In genomic region chr14:54602613-54603012, GRCm38 (mm10) we compare ENCODE assay signal across 8 mouse cellular contexts. TPM values are rescaled to one million over a fixed set of nuclear protein-coding genes. Genes with fewer than 3 reads are reported as not detected.
DNase-seq lines count a peak whose midpoint lies in the region; ATAC-seq and TF ChIP-seq lines count a peak whose summit lies in the region.

No protein-coding gene starts in this region.

- H3K4me1 ChIP-seq in lung, embryonic 15.5 days, result peaks cover 20% of the 10 kb centered on the region
- H3K4me1 ChIP-seq in cortical plate, adult 2 months (ENCODE audit: control insufficient read depth, insufficient read depth, low read length), result no peaks in the 10 kb centered on the region
- H3K4me1 ChIP-seq in heart, postnatal 0 days (ENCODE audit: control insufficient read depth, insufficient read depth), result no peaks in the 10 kb centered on the region
- H3K4me1 ChIP-seq in liver, embryonic 16.5 days (ENCODE audit: control insufficient read depth, low read depth, low read length), result peaks cover 30% of the 10 kb centered on the region

- H3K27me3 ChIP-seq in lung, embryonic 15.5 days, result no peaks in the 10 kb centered on the region
- H3K27me3 ChIP-seq in heart, postnatal 0 days (ENCODE audit: control insufficient read depth, insufficient read depth, low read length), result no peaks in the 10 kb centered on the region
- no peaks in the 10 kb centered on the region for H3K27me3 ChIP-seq in liver, embryonic 16.5 days (ENCODE audit: control insufficient read depth, insufficient read depth, low read depth, low read length)

- no peak for TF ChIP-seq CTCF in cortical plate, adult 2 months (IDR thresholded peaks at IDR 0.05; ENCODE audit: extremely low read depth, insufficient read depth, low read length)
- TF ChIP-seq CTCF in heart, postnatal 0 days (IDR thresholded peaks at IDR 0.05; ENCODE audit: low read depth), result no peak

- no peaks in the 10 kb centered on the region for H3K36me3 ChIP-seq in lung, embryonic 15.5 days
- no peaks in the 10 kb centered on the region for H3K36me3 ChIP-seq in heart, postnatal 0 days (replicated peaks; ENCODE audit: control insufficient read depth, insufficient read depth, low read length)
- no peaks in the 10 kb centered on the region for H3K36me3 ChIP-seq in liver, embryonic 16.5 days (ENCODE audit: control insufficient read depth, insufficient read depth)

- TF ChIP-seq EP300 in heart, postnatal 0 days (IDR thresholded peaks at IDR 0.05; ENCODE audit: low read depth), result no peak

- H3K9ac ChIP-seq in lung, embryonic 15.5 days, result peak overlapping the region; percentile 77
- H3K9ac ChIP-seq in heart, postnatal 0 days (replicated peaks; ENCODE audit: low read depth, low read length), result peak overlapping the region; percentile 60; the same call in 1 of the 2 replicates
- peak overlapping the region; percentile 86 for H3K9ac ChIP-seq in liver, embryonic 16.5 days (ENCODE audit: low read depth, low read length)

- peak overlapping the region; percentile 65 for H3K4me3 ChIP-seq in lung, embryonic 15.5 days
- peak overlapping the region; percentile 41; the same call in 1 of the 2 replicates for H3K4me3 ChIP-seq in cortical plate, adult 2 months (ENCODE audit: insufficient read depth, low read length)
- H3K4me3 ChIP-seq in heart, postnatal 0 days (ENCODE audit: low read depth, low read length), result peak overlapping the region; percentile 56
- peak overlapping the region; percentile 82 for H3K4me3 ChIP-seq in liver, embryonic 16.5 days (ENCODE audit: low read depth, low read length)

- TF ChIP-seq POLR2A in cortical plate, adult 2 months (IDR thresholded peaks at IDR 0.05; ENCODE audit: extremely low read depth, insufficient read depth, low read length), result no peak

- peak overlapping the region; percentile 93 for H3K27ac ChIP-seq in lung, embryonic 15.5 days
- H3K27ac ChIP-seq in cortical plate, adult 2 months (ENCODE audit: insufficient read depth, low read length), result no peak overlapping the region
- H3K27ac ChIP-seq in heart, postnatal 0 days (ENCODE audit: low read depth), result peak overlapping the region; percentile 90
- peak overlapping the region; percentile 95 for H3K27ac ChIP-seq in liver, embryonic 16.5 days (ENCODE audit: low read length)

- no peaks in the 10 kb centered on the region for H3K9me3 ChIP-seq in lung, embryonic 15.5 days
- H3K9me3 ChIP-seq in heart, postnatal 0 days (replicated peaks; ENCODE audit: control insufficient read depth, low read length), result no peaks in the 10 kb centered on the region
- H3K9me3 ChIP-seq in liver, embryonic 16.5 days (replicated peaks; ENCODE audit: control insufficient read depth, low read length), result no peaks in the 10 kb centered on the region

- DNase-seq in lung, postnatal 36 days, result no peak
- DNase-seq in heart, postnatal 0 days (ENCODE audit: low spot score), result no peak
- DNase-seq in ovary, postnatal 14 days (ENCODE audit: low spot score), result no peak
- no peak for DNase-seq in right cerebral cortex, postnatal 14 days

- WGBS in lung, embryonic 15.5 days, result 36% methylated on average over 4 of the region's 4 CpGs
- 38% methylated on average over 4 of the region's 4 CpGs for WGBS in heart, postnatal 0 days
- WGBS in liver, embryonic 16.5 days (ENCODE audit: insufficient replicate concordance), result 40% methylated on average over 4 of the region's 4 CpGs

- peak overlapping the region; percentile 53 for H3K4me2 ChIP-seq in lung, embryonic 15.5 days
- H3K4me2 ChIP-seq in heart, postnatal 0 days (ENCODE audit: low read depth, low read length), result peak overlapping the region; percentile 52
- H3K4me2 ChIP-seq in liver, embryonic 16.5 days (ENCODE audit: low read depth, low read length), result peak overlapping the region; percentile 68

- ATAC-seq in lung, embryonic 15.5 days (ENCODE audit: borderline replicate concordance, extremely low read depth, low FRiP score, low TSS enrichment), result no peak
- 0 out of 2 replicates have a peak, but pooled peaks have one; percentile 5 for ATAC-seq in heart, postnatal 0 days (ENCODE audit: insufficient read depth, low read depth)
- no peak for ATAC-seq in liver, embryonic 16.5 days (ENCODE audit: low read depth)
- ATAC-seq in granulocyte monocyte progenitor cell, adult 5-6 weeks (replicated peaks; ENCODE audit: poor library complexity, severe bottlenecking), result no peak

RNA-seq across cellular contexts. Expression of gene 4931414P19Rik, which starts 3.2 kb away (rescaled TPM):
- 8.6 and 8.8 TPM in 2 replicates for polyA plus RNA-seq in lung, embryonic 15.5 days (2015; fragmentation: Nextera tagmentation; extraction: Ambion mirVana)
- 5.2 and 5.8 TPM in 2 replicates for polyA plus RNA-seq in cortical plate, adult 2 months (2012; rRNA removed)
- total RNA-seq in heart, postnatal 0 days (2014; rRNA removed; ENCODE audit: low replicate concordance), result 5.3 and 12.4 TPM in 2 replicates
- 3.3 and 4.0 TPM in 2 replicates for polyA plus RNA-seq in heart, postnatal 0 days (2015; fragmentation: Nextera tagmentation; extraction: Ambion mirVana)
- 2.3 and 2.5 TPM in 2 replicates for polyA plus RNA-seq in liver, embryonic 16.5 days (2015; fragmentation: Nextera tagmentation; extraction: Ambion mirVana)
- 5.8 and 9.9 TPM in 2 replicates for total RNA-seq in granulocyte monocyte progenitor cell, adult 5-6 weeks (2014; fragmentation: Nextera tagmentation)
- total RNA-seq in granulocyte monocyte progenitor cell, adult 5-6 weeks (2017), result 3.6 and 4.3 TPM in 2 replicates

RNA-seq across cellular contexts. Expression of gene Psmb5, which starts 15.2 kb away (rescaled TPM):
- 378 and 407 TPM in 2 replicates for polyA plus RNA-seq in lung, embryonic 15.5 days (2015; fragmentation: Nextera tagmentation; extraction: Ambion mirVana)
- 181 and 197 TPM in 2 replicates for polyA plus RNA-seq in cortical plate, adult 2 months (2012; rRNA removed)
- 207 TPM in 2 replicates for total RNA-seq in heart, postnatal 0 days (2014; rRNA removed; ENCODE audit: low replicate concordance)
- polyA plus RNA-seq in heart, postnatal 0 days (2015; fragmentation: Nextera tagmentation; extraction: Ambion mirVana), result 342 and 350 TPM in 2 replicates
- 173 and 183 TPM in 2 replicates for polyA plus RNA-seq in liver, embryonic 16.5 days (2015; fragmentation: Nextera tagmentation; extraction: Ambion mirVana)
- total RNA-seq in granulocyte monocyte progenitor cell, adult 5-6 weeks (2014; fragmentation: Nextera tagmentation), result 237 and 287 TPM in 2 replicates
- 63.3 and 69.9 TPM in 2 replicates for total RNA-seq in granulocyte monocyte progenitor cell, adult 5-6 weeks (2017)

RNA-seq across cellular contexts. Expression of gene Psmb11, which starts 18.6 kb away (rescaled TPM):
- polyA plus RNA-seq in lung, embryonic 15.5 days (2015; fragmentation: Nextera tagmentation; extraction: Ambion mirVana), result 0.94 and 4.7 TPM in 2 replicates
- 0.17 and 0.23 TPM in 2 replicates for polyA plus RNA-seq in cortical plate, adult 2 months (2012; rRNA removed)
- total RNA-seq in heart, postnatal 0 days (2014; rRNA removed; ENCODE audit: low replicate concordance), result not detected in 2 replicates
- not detected in 2 replicates for polyA plus RNA-seq in heart, postnatal 0 days (2015; fragmentation: Nextera tagmentation; extraction: Ambion mirVana)
- not detected in 2 replicates for polyA plus RNA-seq in liver, embryonic 16.5 days (2015; fragmentation: Nextera tagmentation; extraction: Ambion mirVana)
- total RNA-seq in granulocyte monocyte progenitor cell, adult 5-6 weeks (2014; fragmentation: Nextera tagmentation), result 0.09 TPM in 1 of 2 replicates, not detected in the other
- total RNA-seq in granulocyte monocyte progenitor cell, adult 5-6 weeks (2017), result not detected in 2 replicates

RNA-seq across cellular contexts. Expression of gene Ajuba, which starts 25.3 kb away (rescaled TPM):
- 49.0 and 52.8 TPM in 2 replicates for polyA plus RNA-seq in lung, embryonic 15.5 days (2015; fragmentation: Nextera tagmentation; extraction: Ambion mirVana)
- polyA plus RNA-seq in cortical plate, adult 2 months (2012; rRNA removed), result 2.3 and 3.0 TPM in 2 replicates
- 24.8 and 32.5 TPM in 2 replicates for total RNA-seq in heart, postnatal 0 days (2014; rRNA removed; ENCODE audit: low replicate concordance)
- polyA plus RNA-seq in heart, postnatal 0 days (2015; fragmentation: Nextera tagmentation; extraction: Ambion mirVana), result 9.9 and 11.3 TPM in 2 replicates
- polyA plus RNA-seq in liver, embryonic 16.5 days (2015; fragmentation: Nextera tagmentation; extraction: Ambion mirVana), result 5.0 and 6.1 TPM in 2 replicates
- 0.77 and 1.0 TPM in 2 replicates for total RNA-seq in granulocyte monocyte progenitor cell, adult 5-6 weeks (2014; fragmentation: Nextera tagmentation)
- total RNA-seq in granulocyte monocyte progenitor cell, adult 5-6 weeks (2017), result 1.2 and 2.1 TPM in 2 replicates

RNA-seq across cellular contexts. Expression of gene Gm17606, which starts 38.1 kb away (rescaled TPM):
- polyA plus RNA-seq in lung, embryonic 15.5 days (2015; fragmentation: Nextera tagmentation; extraction: Ambion mirVana), result not detected in 2 replicates
- polyA plus RNA-seq in cortical plate, adult 2 months (2012; rRNA removed), result not detected in 2 replicates
- not detected in 2 replicates for total RNA-seq in heart, postnatal 0 days (2014; rRNA removed; ENCODE audit: low replicate concordance)
- polyA plus RNA-seq in heart, postnatal 0 days (2015; fragmentation: Nextera tagmentation; extraction: Ambion mirVana), result not detected in 2 replicates
- not detected in 2 replicates for polyA plus RNA-seq in liver, embryonic 16.5 days (2015; fragmentation: Nextera tagmentation; extraction: Ambion mirVana)
- not detected in 2 replicates for total RNA-seq in granulocyte monocyte progenitor cell, adult 5-6 weeks (2014; fragmentation: Nextera tagmentation)
- total RNA-seq in granulocyte monocyte progenitor cell, adult 5-6 weeks (2017), result not detected in 2 replicates
